Mouse (Mus musculus) small intestine, adult 2 months (tissue): ENCODE data around the gene Dus2. TPM values are rescaled to one million over a fixed set of nuclear protein-coding genes. Genes with fewer than 3 reads are reported as not detected.

Experiments used
- H3K27ac ChIP-seq: fragments of 200-500 bp; 2 replicates; pipeline ENCODE4 v1.5.1; 2012; ENCODE audit warnings: low read depth, low read length, control low read depth, inconsistent platforms; ENCODE audit not compliant: insufficient read depth
- H3K27me3 ChIP-seq: fragments of 200-500 bp; 2 replicates; pipeline ENCODE4 v1.6.1; 2012; ENCODE audit warnings: mild to moderate bottlenecking, moderate library complexity, low read length, inconsistent platforms; ENCODE audit not compliant: control insufficient read depth, insufficient read depth
- H3K36me3 ChIP-seq: fragments of 200-500 bp; 2 replicates; pipeline ENCODE4 v1.6.1; 2012; ENCODE audit warnings: mild to moderate bottlenecking, low read length, control low read depth, inconsistent platforms; ENCODE audit not compliant: control insufficient read depth, insufficient read depth
- H3K4me1 ChIP-seq: fragments of 200-500 bp; 2 replicates; pipeline ENCODE4 v1.6.1; 2012; ENCODE audit warnings: low read length, inconsistent platforms, mixed read lengths; ENCODE audit not compliant: control insufficient read depth, insufficient read depth, insufficient read length
- H3K4me3 ChIP-seq: fragments of 200-500 bp; 2 replicates; pipeline ENCODE4 v1.5.1; 2012; ENCODE audit warnings: low read depth, mild to moderate bottlenecking, control low read depth, inconsistent platforms, low read length, moderate library complexity
- CTCF ChIP-seq: fragments of 200-500 bp; IDR thresholded peaks from 2 replicates; pipeline ENCODE4 v1.5.1; 2012; ENCODE audit warnings: low read depth, mild to moderate bottlenecking, control low read depth, inconsistent platforms, low read length, moderate library complexity, mixed read lengths; ENCODE audit not compliant: insufficient replicate concordance, insufficient read length; ENCODE audit errors: extremely low read depth
- POLR2A ChIP-seq: fragments of 200-500 bp; IDR thresholded peaks from 2 replicates; pipeline ENCODE4 v1.6.1; 2012; ENCODE audit warnings: low read depth, mild to moderate bottlenecking, control low read depth, inconsistent platforms, low read length, moderate library complexity
- WGBS: fragments of 180-500 bp; shearing (Covaris S2); methylation state at CpG from one replicate; pipeline ENCODE4 v1.1.7; 2018; 5-methylcytosine and 5-hydroxymethylcytosine counted together
- polyA plus RNA-seq: library from polyadenylated mRNA; depleted of rRNA; stranded (reverse); fragments of >200 nt; gene quantifications from 2 replicates; pipeline ENCODE4 v1.2.3, GENCODE M21; 2012

Gene Dus2
- polyA plus RNA-seq, 1 experiment, result 5.2 TPM

DNA sequence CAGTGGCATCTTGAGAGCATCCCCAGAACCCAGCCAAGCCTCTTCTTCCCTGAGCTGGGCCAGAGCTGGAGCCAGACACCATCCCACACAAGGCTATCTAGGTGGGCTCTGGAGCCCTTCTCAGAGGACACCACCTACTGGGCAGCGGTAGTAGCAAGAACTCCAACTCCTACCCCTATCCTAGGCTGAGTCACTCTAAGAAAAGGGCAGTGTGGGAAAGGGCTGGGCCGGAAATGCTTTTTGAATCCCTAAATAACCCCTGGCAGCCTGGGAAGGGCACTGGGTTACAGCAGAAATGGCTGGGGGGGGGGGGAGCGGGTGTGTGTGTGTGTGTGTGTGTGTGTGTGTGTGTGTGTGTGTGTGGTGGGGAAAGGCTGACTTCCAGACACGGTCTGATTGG is 33.3 kb upstream of the Dus2 start:
- Histone ChIP-seq H3K36me3 (no peaks in the 10 kb centered on the region), H3K27me3 (no peaks in the 10 kb centered on the region), H3K4me3 (no peak overlapping the region), H3K27ac (no peak overlapping the region), H3K4me1 (peaks cover 13% of the 10 kb centered on the region)
- 57% methylated on average over 3 of the region's 4 CpGs for WGBS
- TF ChIP-seq CTCF, result no peak; the same call in 1 of the 2 replicates
- TF ChIP-seq POLR2A, result no peak

DNA sequence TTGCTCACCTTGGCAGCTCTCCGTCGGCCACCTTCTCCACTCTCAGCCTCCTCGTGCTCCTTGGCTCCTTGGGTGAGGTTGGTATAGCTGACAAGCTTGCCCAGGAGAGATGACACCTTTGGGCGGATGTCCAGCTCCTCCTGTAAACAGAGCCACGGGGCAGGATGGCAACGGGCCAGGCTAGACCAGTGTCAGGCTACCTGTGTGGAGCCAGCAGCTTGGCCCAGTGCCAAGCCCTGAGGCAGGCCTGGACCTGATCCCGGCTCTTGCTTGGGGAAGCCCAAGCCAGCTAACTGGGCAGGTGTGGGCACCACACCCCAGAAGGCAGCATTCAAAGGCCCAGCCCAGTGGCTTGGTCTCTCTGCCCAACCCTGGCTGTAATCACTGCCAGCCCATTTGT is 31.8 kb upstream of the Dus2 start:
- no peaks in the 10 kb centered on the region for H3K27me3 ChIP-seq
- TF ChIP-seq POLR2A (no peak), CTCF (no peak)
- H3K4me3 ChIP-seq, result no peak overlapping the region
- 27% methylated on average over 7 of the region's 7 CpGs for WGBS
- H3K4me1 ChIP-seq, result peaks cover 13% of the 10 kb centered on the region
- H3K27ac ChIP-seq, result no peak overlapping the region
- no peaks in the 10 kb centered on the region for H3K36me3 ChIP-seq

- Histone ChIP-seq H3K27me3 (peaks cover 14% of the 10 kb centered on the region), H3K36me3 (no peaks in the 10 kb centered on the region), H3K4me1 (peaks cover 13% of the 10 kb centered on the region), H3K27ac (no peak overlapping the region), H3K4me3 (no peak overlapping the region)
- WGBS, result 84% methylated on average over 14 of the region's 14 CpGs
- no peak for TF ChIP-seq CTCF
- TF ChIP-seq POLR2A, result no peak
These were observed 30.0 kb upstream of the Dus2 start for GRCm38 (mm10) chr8:105961101-105961500.

DNA sequence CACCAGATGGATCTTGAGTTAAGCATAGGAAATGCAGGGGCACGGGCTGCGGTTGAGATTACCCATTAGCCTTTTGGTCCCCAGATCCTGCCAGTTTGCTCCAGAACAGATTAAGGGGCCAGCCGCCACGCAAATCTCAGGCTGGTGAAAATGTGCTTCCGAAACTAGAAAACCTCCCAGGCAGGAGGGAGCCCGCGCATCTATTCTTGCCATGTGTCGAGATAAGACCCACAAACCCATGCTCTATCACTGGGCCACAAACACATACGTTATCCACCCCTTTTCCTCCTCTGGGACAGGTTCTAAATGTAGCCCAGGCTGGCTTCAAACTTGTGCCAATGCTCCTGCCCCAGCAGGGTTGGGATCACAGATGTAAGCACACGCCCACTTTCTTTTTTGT is 29.6 kb upstream of the Dus2 start:
- Histone ChIP-seq H3K4me3 (no peak overlapping the region), H3K36me3 (no peaks in the 10 kb centered on the region), H3K27ac (no peak overlapping the region), H3K27me3 (peaks cover 14% of the 10 kb centered on the region), H3K4me1 (peaks cover 13% of the 10 kb centered on the region)
- 92% methylated on average over 10 of the region's 10 CpGs for WGBS
- TF ChIP-seq CTCF (no peak), POLR2A (no peak)

- Histone ChIP-seq H3K36me3 (no peaks in the 10 kb centered on the region), H3K27ac (no peak overlapping the region; the same call in 1 of the 2 replicates), H3K27me3 (peaks cover 14% of the 10 kb centered on the region), H3K4me3 (peak overlapping the region; percentile 95), H3K4me1 (peaks cover 6% of the 10 kb centered on the region)
- no peak for TF ChIP-seq POLR2A
- 65% methylated on average over 12 of the region's 12 CpGs for WGBS
These were observed 26.5 kb upstream of the Dus2 start for GRCm38 (mm10) chr8:105964506-105965265.

- Histone ChIP-seq H3K27me3 (peaks cover 14% of the 10 kb centered on the region), H3K4me3 (peak overlapping the region; percentile 95), H3K4me1 (peaks cover 2% of the 10 kb centered on the region), H3K27ac (peak overlapping the region; percentile 90), H3K36me3 (no peaks in the 10 kb centered on the region)
- TF ChIP-seq POLR2A (no peak), CTCF (no peak)
- WGBS, result 4% methylated on average over 40 of the region's 40 CpGs
These were observed 25.8 kb upstream of the Dus2 start for GRCm38 (mm10) chr8:105965266-105965904.

DNA sequence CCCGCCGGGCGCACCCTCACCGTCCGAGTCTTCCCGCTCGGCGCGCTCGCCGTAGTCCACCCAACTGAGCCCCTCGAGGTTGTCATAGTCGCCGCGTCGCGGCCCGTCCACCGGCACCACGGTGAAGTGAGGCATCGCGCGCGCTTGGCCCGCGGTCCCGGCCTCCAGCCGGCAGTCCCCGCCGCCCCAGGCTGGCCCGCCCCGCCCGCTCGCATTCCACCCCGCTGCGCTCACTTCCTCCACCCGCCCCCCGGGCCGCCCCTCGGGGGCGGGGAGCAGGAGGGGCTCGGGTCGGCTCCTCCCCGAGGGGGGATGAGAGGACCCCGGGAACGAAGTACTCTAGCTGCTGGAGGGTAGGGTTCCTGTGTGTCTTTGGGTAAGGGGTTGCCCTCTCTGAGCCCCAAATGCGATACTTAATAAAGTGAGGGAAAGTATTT is 25.2 kb upstream of the Dus2 start, which contains the start of gene Slc12a4:
TSS of gene Slc12a4 (minus strand) at position 193 of the 437 bp plus-strand sequence.
- TF ChIP-seq CTCF (no peak), POLR2A (peak; percentile 37; the same call in 1 of the 2 replicates)
- Histone ChIP-seq H3K4me1 (no peaks in the 10 kb centered on the region; the same call in 1 of the 2 replicates), H3K36me3 (no peaks in the 10 kb centered on the region), H3K27ac (peak within 1 kb of the TSS; percentile 90), H3K4me3 (peak within 1 kb of the TSS; percentile 95), H3K27me3 (peaks cover 14% of the 10 kb centered on the region)
- WGBS, result under 1% methylated on average over 46 of the region's 47 CpGs
